Mouse (Mus musculus): ENCODE data around the gene Adamts1. TPM values are rescaled to one million over a fixed set of nuclear protein-coding genes. Genes with fewer than 3 reads are reported as not detected.

Gene Adamts1
- total and polyA plus RNA-seq, 3 experiments, result 0.11 TPM; not detected in 2

DNA sequence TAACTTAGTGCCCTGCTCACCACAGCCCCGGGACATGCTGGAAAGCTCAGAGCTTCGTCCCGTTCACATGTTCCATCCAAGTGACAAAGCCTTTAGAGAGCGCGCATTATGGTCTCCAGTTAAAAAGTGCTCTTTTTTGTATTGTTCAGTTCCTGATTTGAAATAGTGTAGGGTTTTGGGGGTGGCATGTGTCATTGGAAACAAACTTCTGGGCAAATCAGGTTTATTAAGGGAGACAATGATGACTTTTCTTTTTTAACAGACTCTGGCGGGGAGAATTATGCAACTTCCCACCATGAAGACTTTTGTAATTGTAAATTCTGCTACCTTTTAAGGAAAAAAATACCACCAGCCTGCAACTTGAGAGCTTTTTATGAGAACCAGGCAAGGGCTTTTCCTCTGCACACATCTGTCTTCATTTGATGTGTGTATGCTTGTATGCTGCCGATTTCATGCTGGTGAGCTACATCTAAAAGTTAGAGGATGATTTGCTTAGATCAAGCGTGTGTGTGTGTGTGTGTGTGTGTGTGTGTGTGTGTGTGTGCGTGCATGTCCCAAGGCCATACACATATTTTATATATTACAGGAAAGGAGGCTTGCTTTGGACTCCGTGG lies 40.8 kb downstream of the Adamts1 start:
- Histone ChIP-seq H3K27me3 (ENCODE audit: insufficient read depth, low read length) (no peaks in the 10 kb centered on the region), H3K36me3 (replicated peaks) (no peaks in the 10 kb centered on the region), H3K4me3 (ENCODE audit: low read depth, low read length) (no peak overlapping the region), H3K9me3 (replicated peaks) (peaks cover 4% of the 10 kb centered on the region; the same call in 1 of the 2 replicates), H3K4me1 (ENCODE audit: insufficient read depth, low read depth, low read length) (no peaks in the 10 kb centered on the region)
- ATAC-seq (ENCODE audit: extremely low read depth, insufficient number of reproducible peaks, low FRiP score, poor library complexity, severe bottlenecking) (no peak), DNase-seq (ENCODE audit: low spot score) (no peak)
- no peak for TF ChIP-seq GATA2 (IDR thresholded peaks at IDR 0.05; ENCODE audit: borderline replicate concordance, low read depth, low read length)
- no peak for TF ChIP-seq GATA1 (IDR thresholded peaks at IDR 0.05; ENCODE audit: borderline replicate concordance, low read length)
- no peak for TF ChIP-seq POLR2AphosphoS5 (IDR thresholded peaks at IDR 0.05; ENCODE audit: insufficient replicate concordance, low read depth, low read length)
- TF ChIP-seq TAL1 (conservative IDR thresholded peaks at IDR 0.05; ENCODE audit: low read depth, low read length), result no peak
- TF ChIP-seq CTCF (IDR thresholded peaks at IDR 0.05; ENCODE audit: low read depth, low read length), result no peak

DNA sequence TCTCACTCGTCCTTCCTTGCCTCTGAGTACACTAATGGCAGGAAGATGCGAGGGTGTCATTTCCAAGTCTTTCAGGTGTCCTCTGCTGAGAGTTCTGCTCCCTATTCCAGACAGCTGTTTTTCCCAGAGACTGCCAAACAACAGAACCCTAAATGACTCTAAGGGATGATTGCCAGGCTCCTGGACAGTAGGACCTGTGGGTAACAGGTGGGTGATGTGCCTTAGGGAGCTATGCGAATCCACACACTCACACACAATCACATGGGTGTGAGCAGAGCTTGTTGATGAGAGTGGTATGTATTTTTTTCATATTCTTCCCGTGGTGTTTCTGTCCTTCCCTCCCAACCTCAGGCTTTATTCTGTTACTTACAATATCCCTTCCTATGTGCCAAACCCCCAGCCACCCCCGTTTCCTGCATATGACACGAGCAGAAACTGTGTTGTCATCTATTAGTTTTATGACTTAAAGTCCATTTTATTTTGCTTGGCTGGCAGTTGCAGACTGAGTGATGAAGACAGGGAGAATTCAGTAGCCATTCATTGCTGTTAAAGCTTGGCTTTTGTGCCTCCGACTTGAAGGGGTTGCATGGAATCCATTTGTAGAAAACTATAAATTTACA lies 41.8 kb downstream of the Adamts1 start:
- H3K4me1 ChIP-seq (ENCODE audit: insufficient read depth, low read depth, low read length), result no peaks in the 10 kb centered on the region
- TF ChIP-seq CTCF (IDR thresholded peaks at IDR 0.05; ENCODE audit: low read depth, low read length) (no peak), GATA2 (IDR thresholded peaks at IDR 0.05; ENCODE audit: borderline replicate concordance, low read depth, low read length) (no peak), POLR2AphosphoS5 (IDR thresholded peaks at IDR 0.05; ENCODE audit: insufficient replicate concordance, low read depth, low read length) (no peak), TAL1 (conservative IDR thresholded peaks at IDR 0.05; ENCODE audit: low read depth, low read length) (no peak), GATA1 (IDR thresholded peaks at IDR 0.05; ENCODE audit: borderline replicate concordance, low read length) (no peak)
- H3K9me3 ChIP-seq (replicated peaks), result peaks cover 4% of the 10 kb centered on the region; the same call in 1 of the 2 replicates
- H3K4me3 ChIP-seq (ENCODE audit: low read depth, low read length), result no peak overlapping the region
- H3K36me3 ChIP-seq (replicated peaks), result no peaks in the 10 kb centered on the region
- H3K27me3 ChIP-seq (ENCODE audit: insufficient read depth, low read length), result no peaks in the 10 kb centered on the region
- DNase-seq (ENCODE audit: low spot score), result no peak
- no peak for ATAC-seq (ENCODE audit: extremely low read depth, insufficient number of reproducible peaks, low FRiP score, poor library complexity, severe bottlenecking)

DNA sequence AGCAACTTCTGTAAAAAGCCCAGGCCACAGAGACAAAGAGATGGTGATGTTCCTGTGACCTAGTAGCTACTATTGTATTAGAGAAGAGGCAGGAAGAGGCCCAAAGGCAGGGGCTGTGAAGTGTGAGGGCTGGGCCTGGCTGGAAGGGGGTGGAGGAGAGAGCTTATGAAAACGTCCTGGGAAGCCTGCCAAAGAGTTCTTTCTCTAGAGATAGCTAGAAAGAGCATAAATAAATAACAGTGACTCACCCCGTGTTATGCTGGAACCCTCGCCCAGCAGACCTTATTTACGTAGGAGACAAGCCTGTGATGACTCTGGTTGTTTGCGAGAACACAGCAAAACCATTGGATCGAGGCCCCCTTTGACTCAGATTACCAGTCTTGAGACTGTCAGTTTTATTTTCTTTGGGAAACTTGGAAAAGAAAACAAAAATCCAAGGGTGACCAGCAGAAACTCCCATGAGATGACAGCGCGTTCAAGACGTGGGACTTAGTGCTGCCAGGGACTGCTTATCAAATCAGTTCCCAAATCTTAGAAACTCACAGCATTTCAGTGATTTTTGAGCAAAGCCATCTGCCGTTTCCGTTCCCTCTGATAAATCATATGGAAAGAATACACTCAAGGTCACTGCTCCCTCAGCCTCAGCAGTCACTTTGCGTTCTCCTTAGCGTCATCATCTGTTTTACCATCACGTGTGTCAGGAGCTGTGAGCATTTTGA lies 46.7 kb downstream of the Adamts1 start:
- no peaks in the 10 kb centered on the region for H3K4me1 ChIP-seq (ENCODE audit: insufficient read depth, low read depth, low read length)
- ATAC-seq (ENCODE audit: extremely low read depth, insufficient number of reproducible peaks, low FRiP score, poor library complexity, severe bottlenecking) (no peak), DNase-seq (ENCODE audit: low spot score) (no peak)

DNA sequence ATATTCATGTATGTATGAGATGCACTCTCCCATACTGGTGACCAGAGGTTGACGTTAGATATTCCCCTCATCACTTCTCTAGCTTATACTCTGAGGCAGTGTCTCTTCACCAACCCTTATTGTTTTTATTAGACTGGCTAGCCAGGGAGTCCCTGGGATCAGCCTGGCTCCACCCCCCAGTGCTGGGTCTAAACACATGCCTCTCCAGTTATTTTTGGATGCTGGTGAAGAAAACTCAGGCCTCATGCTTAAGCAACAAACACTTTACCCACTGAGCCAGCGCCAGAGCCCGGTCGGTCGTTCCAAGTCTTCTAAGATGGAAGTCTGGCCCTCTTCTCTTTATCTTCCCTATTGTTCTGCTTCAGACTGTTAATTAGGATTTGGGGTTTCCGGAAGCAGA lies 53.6 kb downstream of the Adamts1 start:
- no peaks in the 10 kb centered on the region for H3K9me3 ChIP-seq (replicated peaks)

More for the DNA sequence above, 46.7 kb downstream of the Adamts1 start:
- Histone ChIP-seq H3K9me3 (replicated peaks) (peaks cover 4% of the 10 kb centered on the region; the same call in 1 of the 2 replicates), H3K36me3 (replicated peaks) (no peaks in the 10 kb centered on the region), H3K27me3 (ENCODE audit: insufficient read depth, low read length) (no peaks in the 10 kb centered on the region), H3K4me3 (ENCODE audit: low read depth, low read length) (no peak overlapping the region)
- TF ChIP-seq CTCF (IDR thresholded peaks at IDR 0.05; ENCODE audit: low read depth, low read length) (no peak), POLR2AphosphoS5 (IDR thresholded peaks at IDR 0.05; ENCODE audit: insufficient replicate concordance, low read depth, low read length) (no peak), GATA1 (IDR thresholded peaks at IDR 0.05; ENCODE audit: borderline replicate concordance, low read length) (no peak)

DNA sequence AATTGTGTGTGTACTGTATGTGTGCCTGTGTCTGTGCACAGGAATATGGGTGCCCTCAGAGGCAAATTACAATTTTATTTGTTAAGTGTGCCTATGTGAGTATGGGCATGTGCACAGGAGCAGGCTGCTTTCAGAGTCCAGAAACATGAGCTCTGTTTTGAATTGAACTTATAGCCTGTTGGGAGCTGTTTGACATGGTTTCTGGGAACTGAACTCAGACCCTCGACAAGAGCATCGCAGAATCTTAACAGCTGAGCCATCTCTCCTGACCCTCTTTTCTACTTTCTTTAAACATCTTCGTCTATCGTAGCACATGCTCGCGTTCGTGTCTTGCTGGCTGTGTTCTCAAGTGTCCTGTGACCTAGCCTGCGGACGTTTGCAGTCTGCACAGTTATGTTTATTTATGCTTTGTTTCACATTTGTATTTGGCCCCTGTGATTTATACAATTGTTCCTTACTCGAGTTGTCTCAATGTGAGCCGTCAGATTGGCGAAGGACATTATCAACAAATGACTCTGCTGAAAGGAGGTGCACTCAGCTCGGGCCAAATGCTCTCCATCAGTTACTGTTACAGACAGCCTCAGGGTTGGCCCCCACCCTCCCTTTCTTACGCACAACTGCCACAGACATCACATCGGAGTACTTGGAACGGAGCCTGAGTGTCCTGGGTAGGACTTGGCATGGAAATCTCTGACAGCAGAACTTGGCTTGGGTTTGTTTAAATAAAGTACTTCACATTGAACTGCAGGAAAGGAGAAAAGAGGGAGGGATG lies 55.1 kb downstream of the Adamts1 start:
- Histone ChIP-seq H3K36me3 (replicated peaks) (no peaks in the 10 kb centered on the region), H3K4me3 (ENCODE audit: low read depth, low read length) (no peak overlapping the region), H3K9me3 (replicated peaks) (no peaks in the 10 kb centered on the region), H3K4me1 (ENCODE audit: insufficient read depth, low read depth, low read length) (no peaks in the 10 kb centered on the region), H3K27me3 (ENCODE audit: insufficient read depth, low read length) (no peaks in the 10 kb centered on the region)
- no peak for DNase-seq (ENCODE audit: low spot score)
- ATAC-seq (ENCODE audit: extremely low read depth, insufficient number of reproducible peaks, low FRiP score, poor library complexity, severe bottlenecking), result no peak
- TF ChIP-seq GATA2 (IDR thresholded peaks at IDR 0.05; ENCODE audit: borderline replicate concordance, low read depth, low read length) (no peak), TAL1 (conservative IDR thresholded peaks at IDR 0.05; ENCODE audit: low read depth, low read length) (no peak), CTCF (IDR thresholded peaks at IDR 0.05; ENCODE audit: low read depth, low read length) (no peak), GATA1 (IDR thresholded peaks at IDR 0.05; ENCODE audit: borderline replicate concordance, low read length) (no peak), POLR2AphosphoS5 (IDR thresholded peaks at IDR 0.05; ENCODE audit: insufficient replicate concordance, low read depth, low read length) (no peak)

More for the DNA sequence above, 53.6 kb downstream of the Adamts1 start:
- Histone ChIP-seq H3K36me3 (replicated peaks) (no peaks in the 10 kb centered on the region), H3K27me3 (ENCODE audit: insufficient read depth, low read length) (no peaks in the 10 kb centered on the region), H3K4me1 (ENCODE audit: insufficient read depth, low read depth, low read length) (no peaks in the 10 kb centered on the region), H3K4me3 (ENCODE audit: low read depth, low read length) (no peak overlapping the region)
- TF ChIP-seq GATA2 (IDR thresholded peaks at IDR 0.05; ENCODE audit: borderline replicate concordance, low read depth, low read length) (no peak), POLR2AphosphoS5 (IDR thresholded peaks at IDR 0.05; ENCODE audit: insufficient replicate concordance, low read depth, low read length) (no peak), GATA1 (IDR thresholded peaks at IDR 0.05; ENCODE audit: borderline replicate concordance, low read length) (no peak), TAL1 (conservative IDR thresholded peaks at IDR 0.05; ENCODE audit: low read depth, low read length) (no peak), CTCF (IDR thresholded peaks at IDR 0.05; ENCODE audit: low read depth, low read length) (no peak)
- DNase-seq (ENCODE audit: low spot score) (no peak), ATAC-seq (ENCODE audit: extremely low read depth, insufficient number of reproducible peaks, low FRiP score, poor library complexity, severe bottlenecking) (no peak)

Data from G1E (cell line).